Mouse (Mus musculus): ENCODE measurements around the gene Dis3l.

Gene Dis3l

DNA sequence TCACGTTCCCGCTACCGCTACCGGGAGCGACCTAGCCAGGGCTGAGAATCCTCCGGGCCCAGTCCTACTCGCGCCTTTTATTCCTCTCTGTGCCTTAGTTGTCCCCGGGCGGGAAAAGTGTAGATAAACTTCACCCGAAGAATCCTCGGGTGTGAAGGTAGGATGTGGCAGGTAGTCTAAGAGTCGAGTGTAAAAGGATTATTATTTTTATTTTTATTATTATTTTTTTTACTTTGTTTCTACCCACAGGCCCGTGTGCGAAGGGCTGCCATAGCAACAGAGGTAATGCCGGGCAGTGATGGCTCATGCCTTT, at the start of gene Dis3l:
Gene Dis3l (minus strand): TSS at position 35 of the 313 bp plus-strand sequence.
- DNase-seq (ENCODE audit: low spot score), result no peak

DNA sequence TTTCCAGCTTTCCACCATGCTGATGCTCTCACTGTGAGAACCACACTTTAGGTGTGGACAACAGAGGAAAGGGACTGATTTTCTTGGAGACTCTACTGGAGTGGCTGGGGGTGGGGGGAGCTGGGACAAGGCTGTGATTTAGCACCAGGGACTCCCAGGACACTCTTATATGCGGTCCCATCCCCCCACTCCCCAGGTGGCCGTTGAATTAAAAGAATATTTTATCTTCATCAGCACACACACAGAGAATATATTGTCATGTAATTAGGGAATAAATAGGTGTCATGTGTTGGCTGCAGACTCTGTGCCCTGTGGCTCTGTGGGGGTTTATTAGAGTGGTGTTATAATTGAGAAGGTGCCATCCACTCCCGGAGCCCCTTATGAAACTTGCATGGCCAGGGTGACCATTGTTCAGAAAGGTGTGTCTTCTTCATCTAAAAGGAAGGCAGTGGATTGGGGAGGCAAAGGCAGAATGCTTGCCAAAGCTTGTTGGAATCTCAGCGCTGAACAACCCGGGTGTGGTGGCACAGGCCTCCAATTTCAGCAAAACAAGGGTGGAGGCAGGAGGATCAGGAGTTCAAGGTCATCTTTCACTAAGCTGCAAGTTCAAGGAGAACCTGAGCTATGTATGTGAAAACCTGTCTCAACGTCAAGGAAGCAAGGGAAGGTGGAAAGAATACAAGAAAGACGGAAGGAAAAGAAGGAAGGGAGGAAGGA, 48.6 kb upstream of the Dis3l start:
- no peak for DNase-seq (ENCODE audit: low spot score)

DNA sequence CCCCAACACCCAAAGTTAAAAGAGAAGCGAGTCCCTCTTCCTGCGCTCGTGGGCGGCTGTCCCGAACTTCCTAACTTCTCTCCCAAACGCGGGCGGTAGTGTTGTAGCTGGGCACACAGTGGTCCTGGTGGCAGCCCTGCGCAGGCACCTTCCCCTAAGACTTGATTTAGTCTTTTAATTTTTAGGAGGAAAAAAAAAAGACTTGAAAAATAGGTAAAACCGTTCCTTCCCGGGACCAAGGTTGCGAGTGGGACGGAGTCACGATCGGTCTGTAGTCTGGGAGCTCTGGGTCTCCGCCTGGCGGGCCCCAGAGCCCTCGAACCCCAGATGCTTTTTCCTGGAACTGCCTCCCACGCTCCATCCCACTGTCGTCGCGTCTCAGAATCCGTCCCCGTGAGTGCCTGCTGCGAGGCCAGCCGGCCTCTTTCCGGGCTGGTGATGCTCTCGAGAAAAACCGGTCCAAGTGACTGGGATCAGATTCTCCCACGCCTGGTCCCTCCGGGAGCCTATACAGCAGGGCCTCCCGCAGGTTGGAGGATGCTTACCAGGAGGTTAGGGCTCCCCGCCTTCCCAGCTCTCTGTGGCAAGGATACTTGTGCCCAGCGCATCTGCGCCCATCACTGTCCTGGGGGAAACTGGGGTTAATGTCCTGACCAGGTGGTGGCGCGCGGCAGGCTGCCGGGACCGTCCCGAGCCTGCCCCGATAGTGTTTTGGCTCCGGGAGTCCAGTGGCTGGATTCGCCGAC, 45.6 kb upstream of the Dis3l start:
- DNase-seq (ENCODE audit: low spot score), result no peak

- DNase-seq (ENCODE audit: low spot score), result peak; percentile 37
Measured at GRCm38 (mm10) chr9:64385511-64386465, 44.7 kb upstream of the Dis3l start, which contains the start of gene Megf11. Megf11 (plus strand) TSS chr9:64385626.

DNA sequence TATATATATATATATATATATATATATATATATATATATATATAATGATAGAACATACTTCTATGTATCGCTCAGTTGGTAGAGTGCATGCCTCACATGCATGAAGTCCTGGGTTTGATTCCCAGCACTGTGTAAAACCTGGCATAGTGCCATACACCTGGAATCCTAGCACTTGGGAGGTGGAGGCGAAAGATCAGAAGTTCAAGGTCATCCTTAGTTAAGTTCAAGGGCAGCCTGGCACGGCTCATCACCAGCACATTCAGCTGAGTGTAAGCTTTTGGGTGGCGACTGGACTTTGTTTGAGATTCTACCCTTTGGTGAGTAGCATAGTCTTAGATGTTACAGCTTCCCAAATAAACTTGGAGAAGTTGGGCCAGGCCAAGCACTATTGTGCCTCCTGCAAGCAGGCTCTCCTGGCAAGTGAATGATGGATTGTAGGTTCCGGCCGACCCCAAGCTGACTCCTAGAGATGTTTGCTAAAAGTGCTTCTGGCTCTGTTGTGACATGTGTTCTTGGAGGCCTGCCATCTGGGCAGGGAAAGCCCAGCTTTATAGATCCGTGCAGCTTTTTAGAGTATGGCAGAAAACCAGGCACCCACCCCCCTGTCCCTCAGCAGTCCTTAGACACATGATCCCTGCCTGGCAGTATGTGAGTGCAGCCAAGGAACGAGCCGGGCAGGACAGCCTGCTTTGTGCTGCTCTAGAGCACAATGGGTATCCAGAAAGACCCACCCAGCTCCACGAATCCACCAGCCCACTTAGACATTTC, 42.1 kb upstream of the Dis3l start:
- DNase-seq (ENCODE audit: low spot score), result no peak

DNA sequence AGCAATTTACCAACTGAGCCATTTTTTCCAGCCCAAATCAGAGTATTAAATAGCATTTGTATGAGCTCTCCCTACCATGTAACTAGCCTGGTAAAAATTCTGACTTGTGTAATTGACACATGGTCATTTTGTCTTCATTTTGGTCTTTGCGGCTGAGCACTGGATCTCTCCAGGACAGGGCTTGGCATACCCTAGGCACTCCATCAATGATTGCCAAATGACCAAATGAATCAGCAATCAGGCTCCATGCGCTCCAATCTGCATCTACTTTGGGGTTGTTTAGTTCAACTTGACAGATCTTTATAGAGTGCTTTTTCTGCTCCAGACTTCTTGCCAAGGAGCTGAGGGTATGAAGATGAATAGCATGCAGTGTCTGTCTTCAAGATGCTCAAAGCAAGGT, 35.3 kb upstream of the Dis3l start:
- no peak for DNase-seq (ENCODE audit: low spot score)

DNA sequence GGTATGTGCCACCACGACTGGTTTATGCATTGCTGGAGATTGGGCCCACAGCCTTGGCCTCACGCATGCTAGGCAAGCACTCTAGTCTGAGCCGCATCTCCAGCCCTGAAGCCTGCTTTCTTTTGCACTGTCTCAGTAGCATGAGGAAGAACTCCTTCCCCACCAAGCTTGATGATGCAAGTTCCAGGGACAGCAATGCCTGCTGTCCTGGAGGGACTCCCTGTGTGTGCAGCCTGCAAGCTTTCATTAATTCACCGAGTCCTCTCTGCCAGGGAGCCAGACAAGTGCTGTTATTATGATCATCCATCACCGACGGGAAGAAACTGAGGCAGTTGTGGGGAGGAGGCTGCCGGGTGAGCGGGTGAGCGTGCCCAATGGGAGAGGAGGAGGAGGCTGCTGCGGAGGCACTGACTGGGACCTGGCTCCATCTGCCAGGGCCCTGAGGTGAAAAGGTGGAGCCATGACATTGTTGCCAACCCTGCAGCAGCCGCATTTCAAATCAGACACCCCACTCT, 30.3 kb upstream of the Dis3l start:
- DNase-seq (ENCODE audit: low spot score), result no peak

GRCm38 (mm10) chr9:64369871-64370270, 28.8 kb upstream of the Dis3l start:
- DNase-seq (ENCODE audit: low spot score), result no peak

GRCm38 (mm10) chr9:64361231-64361950, 20.3 kb upstream of the Dis3l start:
- no peak for DNase-seq (ENCODE audit: low spot score)

DNA sequence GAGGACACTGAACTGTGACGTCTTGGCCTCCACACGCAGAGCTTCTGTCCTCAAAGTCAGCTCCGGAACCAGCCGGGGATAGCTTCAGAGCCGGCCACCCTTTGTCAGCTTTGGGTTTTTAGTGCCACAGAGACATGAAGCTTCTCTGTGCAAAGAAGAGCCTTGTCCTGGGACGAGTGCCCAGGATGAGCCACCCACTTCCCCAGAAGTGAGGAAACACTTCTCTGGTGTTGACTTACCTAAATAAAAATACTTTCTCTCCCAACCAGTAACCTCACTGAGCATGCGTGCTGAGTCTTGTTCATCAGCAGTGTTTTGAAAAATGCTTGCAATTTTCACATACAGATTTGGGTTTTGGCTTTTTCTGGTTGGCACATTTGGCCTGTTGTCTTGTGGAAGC, 14.5 kb upstream of the Dis3l start:
- no peak for DNase-seq (ENCODE audit: low spot score)

GRCm38 (mm10) chr9:64351191-64351590, 10.1 kb upstream of the Dis3l start:
- no peak for DNase-seq (ENCODE audit: low spot score)

GRCm38 (mm10) chr9:64349490-64349889, 8.4 kb upstream of the Dis3l start:
- DNase-seq (ENCODE audit: low spot score), result no peak

GRCm38 (mm10) chr9:64347377-64347776, 6.3 kb upstream of the Dis3l start:
- no peak for DNase-seq (ENCODE audit: low spot score)

DNA sequence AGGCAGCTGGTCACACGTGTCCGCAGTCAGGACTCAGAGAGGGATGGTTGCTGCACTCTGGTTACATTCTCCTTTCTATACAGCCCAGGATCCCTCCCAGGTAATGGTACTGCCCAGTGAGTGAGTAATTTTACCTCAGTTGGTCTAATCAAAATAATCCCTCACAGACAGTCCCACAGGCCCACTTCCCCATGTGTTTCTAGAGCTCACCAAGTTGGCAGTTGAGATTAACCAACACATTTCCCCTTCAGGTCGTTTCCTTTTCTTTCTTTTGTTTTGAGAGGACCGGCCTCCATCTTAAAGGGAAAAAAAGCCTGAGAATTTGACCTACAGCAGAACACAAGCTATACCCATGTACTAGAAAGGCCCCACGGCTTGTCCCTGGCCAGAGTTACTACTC, 4.8 kb upstream of the Dis3l start:
- DNase-seq (ENCODE audit: low spot score), result no peak

DNA sequence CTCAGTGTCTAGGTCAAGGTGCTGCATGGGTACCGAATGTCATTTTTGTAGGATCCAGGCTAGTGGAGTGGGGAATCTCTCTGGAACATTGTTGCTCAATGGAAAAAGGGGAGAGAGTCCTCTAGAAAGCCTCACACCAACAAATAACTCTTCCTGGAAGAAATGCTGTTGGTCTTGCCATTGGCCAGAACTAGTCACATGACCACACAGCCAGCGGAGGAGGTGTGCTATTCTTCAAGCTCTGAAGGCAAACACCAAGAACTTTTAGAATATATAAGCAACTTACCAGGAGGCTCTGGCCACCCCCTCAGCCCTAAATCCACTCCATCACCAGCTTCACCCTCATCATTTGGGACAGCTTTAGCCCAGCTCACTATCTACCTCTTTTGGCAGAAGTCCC, 2.6 kb upstream of the Dis3l start:
- DNase-seq (ENCODE audit: low spot score), result no peak

GRCm38 (mm10) chr9:64341671-64342070, 583 bp upstream of the Dis3l start:
- DNase-seq (ENCODE audit: low spot score), result no peak

DNA sequence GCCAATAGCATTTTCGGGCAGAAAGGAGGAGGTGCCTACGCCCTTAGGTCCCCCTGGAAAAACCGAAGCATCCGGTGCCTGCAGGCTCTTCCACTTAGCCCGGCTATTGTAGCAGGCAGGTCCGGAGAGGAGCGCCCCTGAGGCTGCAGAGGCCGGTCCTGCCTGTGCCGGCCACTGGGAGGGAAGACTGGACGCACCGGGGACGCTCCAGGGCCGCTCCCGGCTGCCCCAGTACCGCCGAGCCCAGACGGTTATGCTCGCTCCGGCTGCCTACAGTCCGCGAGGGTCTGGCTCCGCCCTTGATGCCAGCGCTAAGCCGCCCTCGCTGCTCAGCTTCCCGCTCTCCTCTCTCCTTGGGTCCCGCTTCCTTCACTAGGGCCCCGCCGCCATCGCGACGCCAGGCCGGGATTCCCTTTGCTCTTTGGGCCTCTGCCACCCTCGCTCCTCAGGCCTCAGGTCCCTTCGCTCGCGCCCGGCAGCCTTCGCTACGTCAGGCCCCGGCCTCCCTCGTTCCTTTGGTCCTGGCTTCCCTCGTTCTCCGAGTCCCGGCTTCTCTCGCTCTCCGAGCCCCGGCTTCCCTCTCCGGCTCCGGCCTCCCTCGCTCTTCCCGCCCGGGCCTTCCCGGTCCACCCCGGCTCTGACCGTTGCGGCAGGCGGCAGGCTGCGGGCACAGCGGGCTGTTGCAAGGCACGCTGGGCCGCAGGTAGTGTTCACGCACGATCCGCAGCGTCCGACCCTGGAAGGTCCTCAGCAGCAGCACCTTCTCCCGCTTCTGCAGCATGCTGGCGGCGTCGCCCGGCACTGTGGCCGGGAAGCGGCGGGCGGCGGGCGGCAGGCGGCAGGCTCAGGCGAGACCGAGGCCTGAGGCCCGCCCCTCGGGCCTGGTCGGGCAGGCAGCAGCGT, 486 bp downstream of the Dis3l start:
- DNase-seq (ENCODE audit: low spot score), result peak; percentile 79

- DNase-seq (ENCODE audit: low spot score), result no peak
Measured at GRCm38 (mm10) chr9:64339361-64339760, 1.7 kb downstream of the Dis3l start.

DNA sequence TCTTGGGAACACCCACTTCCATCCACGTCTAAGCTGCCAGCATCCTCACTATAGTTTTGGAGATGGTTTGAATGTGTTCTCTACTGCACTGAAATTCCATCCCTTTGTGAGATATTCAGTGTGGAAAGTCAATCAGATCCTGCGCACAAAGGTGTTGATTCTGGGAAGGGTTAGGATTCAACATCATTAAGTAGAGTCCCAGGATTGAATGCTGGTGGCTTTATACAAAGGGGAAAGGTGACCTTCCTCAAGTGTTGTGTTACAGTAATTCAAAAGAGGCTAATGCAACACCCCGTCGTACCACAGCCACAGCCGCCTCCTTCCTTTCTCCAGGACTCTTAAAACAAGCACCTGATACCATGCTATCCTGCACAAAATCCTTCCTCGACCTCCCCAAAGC, 5.3 kb downstream of the Dis3l start:
- no peak for DNase-seq (ENCODE audit: low spot score)

- DNase-seq (ENCODE audit: low spot score), result no peak
Measured at GRCm38 (mm10) chr9:64323976-64324375, 17.1 kb downstream of the Dis3l start.

Data from ovary, postnatal 36 days (tissue).